Mouse (Mus musculus): ENCODE measurements at regions not wholly inside any gene's neighbourhood (a gene's known extent, or its start where the extent isn't known, plus 50 kb on each side); places are given as distances from the start of the nearest gene placed in this dataset.

DNA sequence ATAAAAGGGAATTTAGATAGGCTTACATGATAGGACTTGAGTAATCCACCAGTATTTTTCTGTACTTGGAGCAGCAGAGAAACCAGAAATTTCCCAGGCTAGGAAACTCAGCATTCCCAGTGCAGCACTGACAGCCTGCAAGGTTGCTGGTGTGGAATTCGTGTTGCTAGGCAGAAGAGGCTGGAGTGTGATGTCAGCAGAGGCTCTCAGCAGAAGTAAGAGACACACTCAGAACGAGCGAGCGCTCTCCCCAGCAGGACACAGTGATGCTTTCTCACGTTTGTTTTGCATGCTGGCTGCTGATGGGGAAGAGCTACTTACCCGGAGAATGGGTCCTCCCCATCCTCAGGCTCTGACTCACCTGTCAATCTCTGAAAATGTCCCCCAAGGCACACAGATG is 104.7 kb downstream of the Dusp6 start:
- no peak for DNase-seq (ENCODE audit: low read depth, low spot score)

DNA sequence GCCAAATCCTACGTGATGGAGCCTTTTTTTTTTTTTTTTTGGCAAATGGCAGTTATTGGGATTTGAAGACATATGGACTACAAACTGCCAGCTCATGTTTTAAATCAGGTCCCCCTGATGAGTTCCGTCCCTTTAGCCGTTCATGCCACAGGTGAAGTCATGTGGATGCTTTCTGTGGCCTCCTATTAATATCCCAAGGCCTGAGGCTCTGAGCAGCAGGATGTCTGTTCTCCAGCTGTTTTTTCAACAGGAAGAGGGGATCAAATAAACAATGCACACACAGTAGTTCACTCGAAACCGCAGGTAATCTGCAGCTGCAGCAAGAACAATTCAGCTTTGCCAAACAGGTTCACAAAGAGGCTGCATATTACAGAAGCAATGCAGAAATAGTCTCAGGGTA is 112.1 kb downstream of the Dusp6 start:
- DNase-seq (ENCODE audit: low read depth, low spot score) = no peak

DNA sequence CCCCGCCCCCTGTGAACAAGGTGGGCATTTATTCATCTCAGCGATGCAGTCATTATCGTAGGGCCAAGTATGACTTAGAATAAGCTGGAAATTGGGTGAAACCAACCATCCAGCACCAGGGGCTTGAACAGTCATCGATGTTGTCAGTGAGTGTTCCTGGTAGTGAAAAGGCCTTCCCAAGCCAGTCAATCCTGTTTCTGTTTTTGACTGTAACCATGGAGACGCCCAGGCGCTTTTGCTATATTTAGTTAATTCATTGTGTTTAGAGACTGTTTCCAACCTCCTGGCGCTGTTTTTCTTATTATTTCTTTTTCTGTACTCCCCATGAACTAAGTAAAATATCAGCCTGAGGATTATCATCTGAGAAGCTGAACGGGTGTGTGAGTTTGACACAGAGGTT is 113.4 kb downstream of the Dusp6 start:
- no peak for DNase-seq (ENCODE audit: low read depth, low spot score)

DNA sequence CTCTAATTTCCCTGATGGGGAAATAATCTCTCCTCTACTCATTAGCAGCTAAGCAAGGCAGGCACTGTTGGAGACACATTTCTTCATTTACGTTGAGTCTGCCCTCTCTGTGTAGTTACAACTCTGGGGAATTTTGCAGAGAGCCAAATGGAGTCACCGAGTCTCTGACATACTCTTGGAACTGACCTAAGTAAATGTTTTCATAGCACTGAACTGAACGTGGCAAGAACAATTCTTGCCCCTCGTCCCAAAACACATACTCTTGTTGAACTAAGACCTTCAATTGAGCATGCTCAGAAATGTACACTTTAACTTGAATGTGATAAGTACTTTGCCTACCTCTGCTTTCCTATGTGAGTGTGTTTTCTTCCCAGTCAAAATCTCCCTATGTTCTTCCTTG is 114.5 kb downstream of the Dusp6 start:
- DNase-seq (ENCODE audit: low read depth, low spot score) = no peak

DNA sequence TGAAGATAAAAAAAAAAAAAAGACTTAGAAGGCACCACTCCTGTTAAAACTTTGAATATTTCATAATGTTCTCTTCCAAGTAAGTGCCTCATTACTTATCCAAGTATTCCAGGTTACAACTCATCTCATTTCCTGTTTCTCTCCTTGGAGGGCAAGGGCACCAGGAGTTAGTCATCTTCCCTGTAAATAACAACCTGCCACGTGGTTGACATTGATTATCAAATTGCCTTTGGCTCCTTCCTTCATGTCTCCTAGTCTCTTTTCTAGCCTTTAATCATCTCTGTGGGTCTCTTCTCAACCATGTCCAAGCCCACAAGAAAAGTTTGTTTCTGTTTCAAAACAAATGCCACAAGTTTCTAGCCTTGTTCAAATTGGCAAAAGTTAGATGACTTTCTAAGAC is 116.1 kb downstream of the Dusp6 start:
- no peak for DNase-seq (ENCODE audit: low read depth, low spot score)

DNA sequence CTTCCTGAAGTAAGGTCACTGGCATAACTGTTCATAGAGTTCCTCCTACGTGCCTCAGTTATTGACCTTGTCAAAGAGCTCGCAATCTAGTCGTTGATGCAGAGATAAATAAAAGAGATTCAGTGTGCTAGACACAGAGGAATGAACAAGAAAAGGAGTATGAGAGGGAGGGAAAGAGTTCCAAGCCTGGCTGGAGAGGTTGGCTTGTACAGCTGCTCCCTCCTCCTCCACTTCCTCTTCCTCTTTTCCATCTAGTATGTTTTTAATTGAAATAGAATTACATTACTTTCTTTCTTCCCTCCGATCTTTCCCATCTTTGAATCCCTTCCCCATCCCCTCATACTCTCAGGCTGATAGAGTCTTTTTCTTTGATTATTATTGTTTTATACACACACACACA is 117.1 kb downstream of the Dusp6 start:
- no peak for DNase-seq (ENCODE audit: low read depth, low spot score)

DNA sequence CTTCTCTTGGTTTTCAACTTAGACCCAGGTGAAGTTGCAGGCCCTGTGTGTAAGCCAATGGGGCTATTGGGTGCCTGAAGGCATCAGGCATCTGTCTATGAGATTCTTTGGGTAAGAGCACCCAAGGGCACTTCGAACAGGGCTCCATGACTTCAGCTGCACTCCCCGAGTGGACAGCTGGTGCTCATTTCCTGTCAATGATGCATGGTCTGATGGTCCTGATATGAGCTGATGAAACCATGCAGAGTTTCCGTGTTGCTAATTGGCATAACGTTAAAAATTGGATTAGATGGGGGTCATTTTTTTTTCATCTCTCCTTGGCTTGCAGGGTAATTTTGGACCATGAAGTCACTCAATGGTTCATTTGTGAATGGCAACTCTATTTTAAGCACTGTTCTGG is 120.0 kb downstream of the Dusp6 start:
- no peak for DNase-seq (ENCODE audit: low read depth, low spot score)

DNA sequence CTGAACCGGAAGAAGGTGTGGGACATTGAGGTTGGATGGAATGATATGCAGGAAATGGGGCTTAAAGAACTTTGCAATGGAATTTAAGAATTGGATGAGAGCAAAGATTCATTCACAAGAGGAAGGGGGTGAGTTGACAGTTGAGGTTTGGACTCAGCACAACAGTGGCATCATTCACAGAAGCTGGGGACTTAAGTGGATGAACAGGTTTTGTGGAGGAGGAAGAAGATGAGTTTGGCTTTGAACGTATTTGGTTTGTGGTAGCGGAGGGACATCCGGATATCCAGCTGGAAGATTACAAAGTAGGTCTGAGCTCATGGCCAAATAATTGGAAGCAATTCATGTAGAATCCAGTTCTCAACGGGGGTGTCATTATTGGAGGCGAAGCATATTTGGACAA is 121.3 kb downstream of the Dusp6 start:
- no peak for DNase-seq (ENCODE audit: low read depth, low spot score)

DNA sequence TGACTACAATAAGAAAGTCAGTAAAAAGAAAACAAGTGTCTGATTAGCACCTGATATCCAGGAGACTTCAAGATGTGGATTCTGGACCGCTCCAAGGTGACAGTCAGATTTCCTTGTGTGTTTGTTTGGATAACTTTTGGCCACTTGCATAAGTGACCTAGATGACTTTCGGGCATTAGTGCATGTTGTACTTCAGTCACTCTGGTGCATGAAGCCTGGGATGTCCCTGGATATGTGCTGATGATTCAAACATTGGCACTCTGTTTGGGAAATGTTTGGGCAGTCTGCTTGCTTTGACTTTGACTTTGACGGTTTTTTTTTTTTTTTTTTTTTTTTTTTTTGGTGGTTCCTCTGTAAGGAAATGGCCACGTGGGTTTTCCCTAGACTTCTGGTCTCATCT is 121.8 kb downstream of the Dusp6 start:
- DNase-seq (ENCODE audit: low read depth, low spot score) = no peak

DNA sequence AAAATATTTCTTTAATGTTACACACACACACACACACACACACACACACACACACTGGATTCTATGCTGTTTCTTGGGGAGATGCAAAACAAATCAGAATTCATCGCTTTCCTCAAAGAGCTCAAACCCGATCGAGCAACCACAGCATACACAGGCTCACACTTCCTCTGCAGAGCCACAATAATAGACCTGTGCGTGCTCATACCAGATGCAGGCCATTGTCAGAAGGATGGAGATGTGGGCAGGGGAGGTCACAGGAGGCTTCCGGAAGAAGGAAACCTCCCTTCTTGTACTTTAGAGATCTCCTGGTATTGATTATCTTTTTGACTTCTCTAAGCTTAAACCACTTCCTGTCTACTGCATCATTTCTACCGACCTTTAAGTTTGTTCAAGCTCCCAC is 122.8 kb downstream of the Dusp6 start:
- no peak for DNase-seq (ENCODE audit: low read depth, low spot score)

DNA sequence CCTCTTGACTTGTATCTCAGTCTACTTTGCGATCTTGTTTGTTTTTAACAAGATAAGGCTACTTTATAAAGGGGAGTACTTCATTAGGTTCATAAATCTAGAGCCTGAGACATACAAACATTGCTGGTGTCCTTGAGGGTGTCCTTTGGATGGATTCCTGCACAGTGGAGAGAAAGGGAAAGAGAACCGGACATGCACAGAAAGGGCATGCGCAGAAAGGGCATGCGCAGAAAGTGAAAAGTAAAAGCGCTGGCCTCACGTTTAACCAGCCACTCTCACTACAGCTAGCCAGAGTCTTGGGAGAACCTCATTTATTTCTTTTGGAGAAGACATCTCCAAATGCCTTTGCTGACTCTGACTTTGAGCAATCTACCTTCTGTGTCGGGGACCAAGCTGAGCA is 125.5 kb downstream of the Dusp6 start:
- no peak for DNase-seq (ENCODE audit: low read depth, low spot score)

DNA sequence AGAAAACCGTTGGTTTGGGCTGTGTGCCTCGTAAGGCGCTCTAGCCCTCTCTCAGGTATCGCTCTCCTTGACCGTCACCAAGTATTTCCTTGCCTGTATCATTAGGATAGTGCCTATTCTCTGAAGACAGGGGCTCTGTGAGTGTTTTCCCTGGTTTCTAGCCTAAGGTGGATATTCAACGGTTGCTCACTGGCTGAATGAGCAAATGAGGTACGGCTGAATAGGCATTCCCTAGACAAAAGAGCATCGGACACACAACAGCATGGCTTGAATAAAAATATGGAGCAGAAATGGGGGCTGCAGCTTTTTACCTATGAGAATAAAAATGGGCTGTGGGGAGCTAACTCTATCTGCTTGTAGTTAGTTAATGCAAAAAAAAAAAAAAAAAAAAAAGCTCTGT is 126.0 kb downstream of the Dusp6 start:
- DNase-seq (ENCODE audit: low read depth, low spot score) = no peak

DNA sequence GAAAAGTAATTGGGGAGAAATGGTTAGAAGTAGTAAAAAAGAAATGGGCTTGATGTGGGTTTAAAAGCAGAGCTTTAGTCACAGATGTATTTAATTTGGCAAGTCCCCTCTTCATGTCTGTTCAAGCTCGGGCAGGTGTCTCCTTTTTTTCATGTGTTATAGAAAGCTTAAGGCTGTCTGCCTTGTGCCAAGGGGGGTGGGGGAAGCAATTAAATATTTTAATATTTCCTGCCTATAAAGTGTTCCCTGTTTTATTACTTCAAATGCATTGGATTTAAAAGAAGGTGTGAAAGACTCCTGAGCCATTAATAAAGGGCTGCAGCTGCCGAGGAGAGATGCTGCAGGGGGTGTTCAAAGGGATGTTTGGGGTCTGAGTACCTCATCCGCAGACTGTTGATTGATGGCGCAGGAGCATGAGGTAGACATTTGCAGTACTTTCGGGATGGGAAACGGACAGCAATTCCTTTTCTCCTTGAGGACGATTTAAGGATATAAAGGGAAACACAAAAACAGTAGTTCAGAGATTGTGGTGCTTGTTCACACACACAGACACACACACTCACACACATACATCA is 127.7 kb downstream of the Dusp6 start:
- DNase-seq (ENCODE audit: low read depth, low spot score) = no peak

DNA sequence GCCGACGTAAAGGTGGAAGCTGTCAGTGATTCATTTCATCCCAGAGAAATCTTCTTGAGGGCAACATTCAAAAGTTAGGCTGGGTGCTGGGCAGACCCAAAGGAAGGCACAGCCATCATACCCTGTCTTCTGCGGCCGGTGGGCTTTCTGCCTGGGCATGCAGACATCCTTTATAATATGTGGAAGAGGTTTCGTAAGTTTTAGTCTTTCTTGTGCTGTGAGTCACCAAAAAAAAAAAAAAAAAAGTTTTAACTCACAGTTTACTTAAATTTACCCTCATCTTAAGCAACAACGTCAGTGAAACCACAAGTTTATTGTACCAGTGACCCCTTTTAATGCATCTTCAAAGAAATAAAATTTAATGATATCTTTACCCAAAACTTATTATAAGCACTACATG is 128.7 kb downstream of the Dusp6 start:
- DNase-seq (ENCODE audit: low read depth, low spot score) = no peak

DNA sequence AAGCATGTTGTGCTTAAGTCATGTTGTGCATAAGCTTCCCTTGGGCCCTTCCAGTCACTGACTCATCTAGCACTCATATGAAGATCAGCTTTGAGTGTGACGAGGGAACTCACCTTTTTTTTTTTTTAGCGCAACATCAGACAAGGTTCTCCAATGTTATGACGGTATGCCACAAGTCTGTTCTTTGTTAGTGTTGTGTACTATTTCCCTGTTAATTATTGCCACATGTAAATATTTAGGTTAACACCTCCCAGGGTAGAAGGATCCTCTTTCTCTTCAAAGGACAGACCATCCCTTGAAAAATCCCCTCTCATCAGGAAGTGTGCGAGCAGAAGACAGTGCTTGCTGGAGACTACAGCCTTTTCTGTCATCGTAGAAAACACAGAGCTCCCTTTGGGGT is 129.9 kb downstream of the Dusp6 start:
- DNase-seq (ENCODE audit: low read depth, low spot score) = no peak

DNA sequence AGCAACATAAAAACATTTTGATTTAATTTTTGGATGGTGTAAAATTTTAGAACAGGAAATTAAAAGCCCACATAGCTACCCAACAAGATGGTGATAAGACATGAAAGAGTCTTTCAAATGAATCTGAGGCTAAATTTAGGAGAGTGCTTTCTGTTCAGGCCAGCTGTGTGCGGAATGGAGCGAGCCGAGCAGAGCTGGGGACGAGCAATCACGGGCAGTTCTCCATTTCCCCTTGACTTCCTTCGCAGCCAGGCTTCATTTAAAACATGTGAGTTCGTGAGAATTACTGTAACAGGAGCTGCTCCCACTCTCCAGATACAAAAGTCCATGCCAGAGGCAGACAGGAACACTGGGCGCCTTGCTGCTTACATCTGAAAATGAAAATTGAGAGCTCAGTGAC is 130.5 kb downstream of the Dusp6 start:
- DNase-seq (ENCODE audit: low read depth, low spot score) = no peak

DNA sequence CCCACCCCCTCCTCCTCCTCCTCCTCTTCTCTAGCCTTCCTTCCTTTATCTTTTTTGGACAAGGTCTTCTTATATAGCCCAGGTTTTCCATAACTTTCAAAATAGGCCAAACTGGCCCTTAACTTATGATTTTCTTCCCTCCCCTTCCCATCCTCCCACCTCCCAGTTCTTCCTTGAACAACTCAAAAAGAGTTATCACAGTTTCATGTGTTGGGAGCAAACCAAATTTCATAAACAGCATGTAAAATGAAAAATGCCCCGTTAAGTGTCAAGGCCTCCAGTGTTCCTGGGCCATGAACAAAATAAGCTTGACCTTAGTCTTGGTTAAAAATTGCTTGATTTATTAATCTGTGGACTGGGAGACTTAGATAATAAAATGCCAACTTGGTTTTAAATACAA is 132.4 kb downstream of the Dusp6 start:
- DNase-seq (ENCODE audit: low read depth, low spot score) = no peak

DNA sequence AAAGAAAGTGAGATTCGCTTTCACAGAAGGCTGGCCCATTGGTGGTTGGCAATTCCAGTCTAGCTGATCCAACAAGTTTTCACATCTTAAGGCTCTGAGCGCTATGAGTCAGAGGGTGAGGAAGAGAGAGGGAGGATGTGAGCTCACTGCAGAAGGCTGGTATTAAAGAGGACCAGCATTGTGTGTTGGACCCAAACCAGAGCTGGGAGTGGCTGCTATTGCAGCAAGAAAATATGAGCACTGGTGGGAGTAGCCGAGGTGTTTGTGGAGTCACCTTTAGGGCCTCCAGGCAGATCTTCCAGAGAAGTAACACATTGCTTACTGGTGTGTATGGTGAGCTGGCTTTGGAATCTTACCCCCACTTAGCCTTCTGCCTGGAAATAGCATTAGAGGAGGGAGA is 133.6 kb downstream of the Dusp6 start:
- no peak for DNase-seq (ENCODE audit: low read depth, low spot score)

DNA sequence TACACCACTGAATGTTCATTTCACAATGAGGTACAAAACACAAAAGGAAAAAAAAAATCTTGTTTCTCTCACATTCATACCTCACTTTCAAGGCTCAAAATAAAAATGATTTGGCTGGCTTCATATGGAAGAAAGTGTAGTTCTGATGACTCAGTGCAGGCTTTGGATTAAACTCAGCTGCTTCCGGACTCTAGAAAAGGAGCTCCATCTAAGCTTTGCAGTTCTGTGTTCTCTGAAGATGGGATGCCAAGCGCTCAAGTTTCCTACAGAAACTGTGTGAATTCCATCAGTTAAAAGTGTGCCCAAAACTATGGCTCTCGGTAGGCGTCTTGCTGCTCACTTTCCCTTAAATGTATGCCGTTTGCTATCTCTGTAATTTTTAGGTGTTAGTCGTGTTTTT is 137.0 kb downstream of the Dusp6 start:
- no peak for DNase-seq (ENCODE audit: low read depth, low spot score)

DNA sequence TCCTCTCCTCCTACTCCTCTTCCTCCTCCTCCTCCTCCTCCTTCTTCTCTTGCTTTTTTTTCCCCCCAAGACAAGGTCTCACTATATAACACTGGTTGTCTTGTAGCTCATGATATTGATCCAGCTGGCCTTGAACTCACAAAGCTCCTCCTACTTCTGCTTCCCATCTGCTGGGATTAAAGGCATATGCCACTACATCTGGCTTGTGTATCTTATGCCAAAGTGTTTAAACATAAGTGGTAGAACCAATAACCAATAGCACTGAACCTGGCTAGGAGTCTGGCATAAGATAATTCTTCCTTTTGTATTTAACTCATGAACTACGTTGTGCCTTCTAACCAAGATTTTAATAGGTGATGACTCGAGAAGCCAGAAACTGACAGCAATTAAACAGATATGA is 143.7 kb downstream of the Dusp6 start:
- no peak for DNase-seq (ENCODE audit: low read depth, low spot score)

DNA sequence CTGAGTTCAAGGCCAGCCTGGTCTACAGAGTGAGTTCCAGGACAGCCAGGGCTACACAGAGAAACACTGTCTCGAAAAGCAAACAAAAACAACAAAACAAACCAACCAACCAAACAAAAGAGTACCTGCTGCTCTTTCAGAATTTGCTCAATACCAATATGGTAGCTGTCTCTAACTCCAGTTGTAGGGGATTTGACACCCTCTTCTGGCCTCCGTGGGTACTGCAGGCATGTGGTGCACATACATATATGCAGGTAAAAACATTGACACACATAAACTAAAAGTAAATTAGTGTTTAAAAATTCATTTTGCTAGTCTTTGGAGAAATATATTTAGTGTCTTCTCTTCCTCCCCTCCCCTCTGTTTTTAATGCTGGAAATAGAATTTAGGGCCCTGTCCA is 145.8 kb downstream of the Dusp6 start:
- DNase-seq (ENCODE audit: low read depth, low spot score) = no peak

DNA sequence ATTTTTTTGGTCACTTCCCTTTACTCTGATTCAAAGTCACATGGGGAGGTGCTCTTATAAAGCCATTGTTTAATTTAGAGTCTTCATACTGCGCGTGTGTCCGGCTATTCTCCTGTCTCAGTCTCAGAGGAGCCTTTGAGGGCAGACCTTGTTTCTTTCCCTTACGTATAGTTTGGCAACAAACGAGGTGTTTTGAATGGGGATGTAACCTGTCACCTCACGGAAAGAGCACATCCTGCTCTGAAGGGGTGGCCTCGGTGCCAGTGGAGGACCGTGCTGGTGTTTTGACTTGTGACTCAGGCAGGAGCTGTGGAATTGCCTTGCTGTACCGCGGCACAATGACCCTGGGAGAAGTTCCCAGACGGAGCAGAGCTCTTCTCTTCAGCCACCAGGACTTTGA is 146.7 kb downstream of the Dusp6 start:
- DNase-seq (ENCODE audit: low read depth, low spot score) = peak; percentile 23

DNA sequence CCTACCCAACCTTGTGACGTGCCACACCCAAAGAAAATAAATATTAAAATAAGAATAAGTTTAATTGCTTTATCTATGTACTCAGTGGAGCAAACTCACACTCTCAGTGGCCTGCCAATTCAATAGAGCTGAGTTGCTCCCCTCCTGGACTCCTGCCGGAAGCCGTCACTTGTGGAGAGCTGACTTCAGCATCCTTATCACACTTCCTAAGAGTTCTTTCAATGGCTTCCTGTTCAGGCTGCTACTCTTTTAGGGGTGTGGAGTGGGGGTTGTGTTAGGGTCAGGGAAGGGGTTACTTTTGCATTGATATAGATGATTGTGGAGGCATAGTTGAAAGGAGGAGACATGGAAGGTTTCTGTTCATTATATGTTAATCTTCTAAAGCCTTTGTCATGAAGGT is 147.7 kb downstream of the Dusp6 start:
- no peak for DNase-seq (ENCODE audit: low read depth, low spot score)

DNA sequence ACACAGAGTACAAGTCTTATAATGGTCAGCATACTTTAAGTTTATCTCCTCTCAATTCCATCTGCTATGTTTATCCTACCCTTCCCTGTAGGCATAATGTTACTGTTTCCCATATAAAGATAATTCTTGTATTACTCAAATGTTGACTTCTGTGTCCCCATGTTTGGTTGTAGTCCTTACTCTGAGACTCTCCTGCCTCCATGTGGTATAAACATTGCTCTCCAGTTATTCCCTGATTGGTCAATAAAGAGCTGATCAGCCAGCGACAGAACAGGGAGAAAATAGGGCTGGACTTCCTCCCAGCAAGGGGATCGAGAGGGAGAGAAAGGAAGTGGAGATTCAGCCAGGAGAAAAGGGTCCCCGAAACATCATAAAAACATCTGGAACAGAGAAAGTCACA is 150.4 kb downstream of the Dusp6 start:
- no peak for DNase-seq (ENCODE audit: low read depth, low spot score)

DNA sequence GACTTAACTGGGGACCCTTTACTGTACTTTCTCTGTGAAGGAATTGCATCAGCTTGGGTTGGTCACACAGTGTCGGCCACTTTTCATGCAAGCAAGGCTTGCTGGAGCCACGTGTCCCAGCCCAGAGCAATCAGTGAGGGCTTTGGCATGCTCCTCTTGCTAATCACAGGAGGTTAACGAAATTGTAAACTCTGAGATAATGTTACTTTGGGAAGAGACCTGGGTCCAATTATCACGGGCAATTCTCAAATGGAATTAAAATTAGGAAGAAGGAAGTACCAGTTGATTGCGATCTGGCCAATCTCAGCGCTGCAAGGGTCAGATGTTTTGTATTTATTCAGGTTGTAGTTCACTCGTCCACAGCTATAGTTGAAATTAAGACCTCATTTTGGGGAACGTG is 153.2 kb downstream of the Dusp6 start:
- no peak for DNase-seq (ENCODE audit: low read depth, low spot score)
